Mouse (Mus musculus): ENCODE results near the gene Jarid2. TPM values are rescaled to one million over a fixed set of nuclear protein-coding genes. Genes with fewer than 3 reads are reported as not detected.

Gene Jarid2
- polyA plus RNA-seq, 1 experiment from 2014 or later: 57.9 TPM

DNA sequence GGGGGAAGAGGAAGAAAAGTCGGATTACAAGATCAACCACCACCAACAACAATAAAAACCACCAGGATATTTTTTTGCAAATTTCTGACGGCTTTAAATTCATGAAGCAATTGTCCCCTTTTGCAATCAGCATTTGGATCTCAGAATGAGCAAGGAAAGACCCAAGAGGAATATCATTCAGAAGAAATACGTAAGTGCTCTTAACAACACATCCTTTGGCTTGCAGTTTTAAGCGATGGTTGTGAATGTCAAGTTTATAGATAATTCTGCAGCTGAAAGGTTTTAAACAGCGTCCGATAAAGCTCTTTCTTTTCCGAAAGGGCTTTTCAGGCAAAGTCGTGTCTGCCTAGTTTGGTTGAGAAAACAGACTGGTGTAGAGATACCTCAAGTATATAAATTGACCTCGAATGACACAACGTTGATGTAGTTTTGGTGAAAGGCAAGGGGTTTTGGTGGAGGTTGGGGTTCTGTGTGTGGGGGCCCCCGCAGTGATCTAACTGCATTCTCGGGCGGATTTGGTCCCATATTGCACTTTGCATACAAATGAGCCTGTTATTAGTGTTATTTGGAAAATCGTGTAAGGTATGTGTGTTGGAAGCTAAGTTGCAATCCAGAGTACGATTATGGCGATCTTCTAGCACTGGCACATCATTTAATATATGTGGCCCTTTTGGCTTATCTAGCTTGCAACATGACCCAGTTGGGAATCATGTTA is 2.6 kb downstream of the Jarid2 start:
- H3K4me3 ChIP-seq: peak overlapping the region; percentile 78
- peaks cover 44% of the 10 kb centered on the region for H3K4me1 ChIP-seq (replicated peaks)
- peak overlapping the region; percentile 87 for H3K9ac ChIP-seq
- no peak for ATAC-seq (ENCODE audit: low read depth)
- H3K36me3 ChIP-seq: no peaks in the 10 kb centered on the region
- under 1% methylated on average over 16 of the region's 16 CpGs for WGBS
- peak overlapping the region; percentile 70 for H3K4me2 ChIP-seq
- H3K27me3 ChIP-seq: no peaks in the 10 kb centered on the region
- no peaks in the 10 kb centered on the region for H3K9me3 ChIP-seq
- H3K27ac ChIP-seq (replicated peaks): peak overlapping the region; percentile 78; the same call in 1 of the 2 replicates

DNA sequence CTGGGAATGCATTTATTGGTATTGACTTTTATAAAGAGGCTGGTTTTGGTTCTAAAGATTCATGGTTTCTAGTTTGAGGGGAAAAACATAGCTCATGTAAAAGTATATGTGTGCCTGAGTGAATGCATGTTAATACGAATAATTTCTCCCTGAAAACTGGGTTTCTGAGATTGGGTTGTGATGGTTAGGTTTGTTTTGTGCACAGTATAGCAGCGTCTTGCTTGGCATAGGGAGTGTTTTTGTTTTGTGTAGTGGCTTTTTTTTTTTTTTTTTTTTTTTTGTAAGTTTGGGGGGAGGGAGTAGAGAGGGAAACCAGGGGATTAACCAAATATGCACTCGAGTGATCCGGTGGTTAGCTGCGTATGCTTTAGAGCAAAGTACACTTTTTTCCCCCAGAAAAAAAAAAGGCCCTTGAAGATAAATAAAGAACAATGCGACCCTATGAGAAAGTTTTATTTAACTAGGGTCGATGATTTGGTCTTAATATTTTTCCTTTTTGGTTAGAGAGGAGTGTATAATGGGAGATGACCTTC is 3.2 kb downstream of the Jarid2 start:
- Histone ChIP-seq H3K27ac (replicated peaks) (peak overlapping the region; percentile 78), H3K4me2 (peak overlapping the region; percentile 70), H3K9me3 (no peaks in the 10 kb centered on the region), H3K4me3 (peak overlapping the region; percentile 78), H3K9ac (peak overlapping the region; percentile 87), H3K27me3 (no peaks in the 10 kb centered on the region), H3K36me3 (no peaks in the 10 kb centered on the region), H3K4me1 (replicated peaks) (peaks cover 45% of the 10 kb centered on the region)
- ATAC-seq (ENCODE audit: low read depth): no peak
- 1% methylated on average over 7 of the region's 7 CpGs for WGBS

DNA sequence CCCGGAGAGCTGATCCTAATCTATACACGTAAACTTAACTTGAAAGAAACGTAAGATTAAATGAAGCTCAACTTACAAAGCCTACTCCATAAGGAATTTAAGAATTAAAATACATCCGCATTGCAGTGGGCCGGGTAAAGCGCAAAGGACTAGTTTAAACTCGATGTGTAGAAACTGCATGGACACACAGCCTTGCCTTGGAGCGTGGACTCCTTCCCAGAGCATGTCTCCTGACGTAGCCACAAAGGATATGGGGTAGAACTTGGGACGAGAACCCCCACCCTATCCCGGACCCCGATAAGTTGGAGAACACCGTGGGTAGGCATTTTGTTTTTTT is 3.7 kb downstream of the Jarid2 start:
- no peaks in the 10 kb centered on the region for H3K9me3 ChIP-seq
- ATAC-seq (ENCODE audit: low read depth): no peak
- peak overlapping the region; percentile 87 for H3K9ac ChIP-seq
- H3K4me3 ChIP-seq: peak overlapping the region; percentile 78
- H3K27ac ChIP-seq (replicated peaks): peak overlapping the region; percentile 78
- WGBS: under 1% methylated on average over 13 of the region's 13 CpGs
- no peaks in the 10 kb centered on the region for H3K27me3 ChIP-seq
- H3K4me2 ChIP-seq: peak overlapping the region; percentile 70
- H3K36me3 ChIP-seq: no peaks in the 10 kb centered on the region
- peaks cover 45% of the 10 kb centered on the region for H3K4me1 ChIP-seq (replicated peaks)

DNA sequence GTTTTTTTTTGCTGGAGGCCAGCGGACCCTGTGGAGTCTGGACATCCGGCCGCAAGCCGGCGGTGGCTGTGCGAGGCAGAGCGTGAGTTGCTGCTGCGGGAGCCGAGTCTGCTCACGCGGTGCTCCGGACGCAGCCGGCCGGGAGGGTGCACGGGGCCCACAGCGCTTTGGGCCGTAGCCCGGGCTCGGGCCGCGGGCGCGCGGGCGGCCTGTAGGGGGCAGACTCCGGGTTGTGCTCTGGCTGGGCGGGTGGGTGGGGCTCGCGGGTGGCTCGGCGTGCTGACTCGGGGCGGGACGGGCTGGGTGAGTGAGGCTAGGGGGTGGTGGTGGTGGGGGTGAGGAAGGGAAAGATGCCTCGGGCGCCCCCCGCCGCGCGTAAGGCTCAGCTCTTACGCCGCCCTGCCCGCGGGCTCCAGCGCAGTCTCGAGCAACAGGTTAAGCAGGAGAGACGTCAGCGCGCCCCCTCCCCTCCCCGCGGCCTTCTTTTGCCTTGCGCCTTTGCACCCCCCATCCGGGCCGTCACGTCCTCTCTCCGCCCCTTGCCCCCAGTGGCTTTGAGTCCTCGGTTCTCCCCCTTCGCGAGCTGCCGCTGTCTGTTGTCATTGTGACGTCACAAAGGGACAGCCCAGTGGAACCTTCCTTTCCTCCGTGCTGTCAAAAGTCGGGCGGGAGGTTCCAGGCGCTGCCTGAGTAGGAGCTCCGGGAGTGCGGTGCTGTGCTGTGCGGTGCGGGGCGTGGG is 4.3 kb downstream of the Jarid2 start:
- Histone ChIP-seq H3K4me2 (peak overlapping the region; percentile 70), H3K27ac (replicated peaks) (peak overlapping the region; percentile 78), H3K36me3 (no peaks in the 10 kb centered on the region), H3K4me1 (replicated peaks) (peaks cover 46% of the 10 kb centered on the region), H3K4me3 (peak overlapping the region; percentile 78), H3K27me3 (no peaks in the 10 kb centered on the region), H3K9me3 (no peaks in the 10 kb centered on the region), H3K9ac (peak overlapping the region; percentile 87)
- ATAC-seq (ENCODE audit: low read depth): peak; percentile 10; the same call in 1 of the 2 replicates
- WGBS: under 1% methylated on average over 57 of the region's 71 CpGs

DNA sequence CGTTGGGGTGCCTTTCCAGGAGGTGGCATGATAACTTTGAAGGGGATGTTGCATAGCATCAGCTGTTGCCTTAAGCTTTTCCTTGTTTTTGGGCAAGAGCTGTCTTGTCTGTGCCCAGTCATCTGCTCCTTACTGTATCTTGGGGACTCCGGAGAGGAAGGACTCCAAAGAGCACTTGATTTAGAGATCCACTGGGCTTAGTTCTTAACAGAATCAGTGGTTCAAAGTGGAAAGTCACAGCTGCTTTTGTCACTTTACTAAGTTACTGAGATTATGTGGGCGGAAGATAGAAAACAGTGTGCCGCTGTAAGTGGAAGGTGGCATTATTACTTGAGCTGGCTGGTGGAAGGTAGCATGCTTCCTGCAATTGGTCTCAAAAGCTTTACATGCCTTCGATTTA is 5.2 kb downstream of the Jarid2 start:
- H3K27ac ChIP-seq (replicated peaks): peak overlapping the region; percentile 78
- peaks cover 40% of the 10 kb centered on the region for H3K4me1 ChIP-seq (replicated peaks)
- H3K4me3 ChIP-seq: peak overlapping the region; percentile 78
- H3K4me2 ChIP-seq: peak overlapping the region; percentile 70
- no peaks in the 10 kb centered on the region for H3K27me3 ChIP-seq
- no peaks in the 10 kb centered on the region for H3K36me3 ChIP-seq
- no peaks in the 10 kb centered on the region for H3K9me3 ChIP-seq
- no peak for ATAC-seq (ENCODE audit: low read depth)
- 56% methylated on average over 5 of the region's 5 CpGs for WGBS
- H3K9ac ChIP-seq: peak overlapping the region; percentile 87

DNA sequence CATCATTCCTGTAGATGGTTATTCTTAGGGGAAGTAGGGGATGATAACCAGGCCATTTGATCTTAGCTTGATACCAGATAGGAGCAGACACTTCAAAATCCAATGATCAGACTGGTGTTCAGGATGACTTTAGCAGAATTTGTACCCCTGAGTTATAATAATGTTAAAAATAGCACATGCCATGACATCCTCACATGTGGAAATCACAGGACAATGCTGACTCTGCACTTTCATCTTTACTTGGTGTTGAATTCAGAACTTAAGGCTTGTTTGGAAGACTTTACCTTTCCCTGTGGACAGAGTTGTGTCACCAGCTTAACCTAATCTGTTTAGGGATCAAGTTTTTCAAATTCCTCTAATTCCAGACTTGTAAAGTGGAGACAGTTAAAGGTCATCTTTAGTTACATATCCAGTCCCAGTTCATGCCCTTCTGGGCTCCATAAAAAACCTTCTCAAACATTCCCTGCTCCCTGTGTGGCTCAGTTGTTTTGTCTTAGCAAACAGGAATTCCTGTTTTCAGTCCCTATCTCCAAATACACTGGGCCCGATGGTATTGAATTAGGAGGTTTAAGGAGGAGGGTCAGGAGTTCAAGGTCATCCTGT is 5.9 kb downstream of the Jarid2 start:
- Histone ChIP-seq H3K9ac (no peak overlapping the region), H3K4me2 (peak overlapping the region; percentile 70), H3K27me3 (no peaks in the 10 kb centered on the region), H3K4me3 (peak overlapping the region; percentile 78; the same call in 1 of the 2 replicates), H3K9me3 (no peaks in the 10 kb centered on the region), H3K27ac (replicated peaks) (no peak overlapping the region), H3K4me1 (replicated peaks) (peaks cover 39% of the 10 kb centered on the region), H3K36me3 (no peaks in the 10 kb centered on the region)
- WGBS: 53% methylated on average over 1 of the region's 1 CpGs
- ATAC-seq (ENCODE audit: low read depth): no peak

DNA sequence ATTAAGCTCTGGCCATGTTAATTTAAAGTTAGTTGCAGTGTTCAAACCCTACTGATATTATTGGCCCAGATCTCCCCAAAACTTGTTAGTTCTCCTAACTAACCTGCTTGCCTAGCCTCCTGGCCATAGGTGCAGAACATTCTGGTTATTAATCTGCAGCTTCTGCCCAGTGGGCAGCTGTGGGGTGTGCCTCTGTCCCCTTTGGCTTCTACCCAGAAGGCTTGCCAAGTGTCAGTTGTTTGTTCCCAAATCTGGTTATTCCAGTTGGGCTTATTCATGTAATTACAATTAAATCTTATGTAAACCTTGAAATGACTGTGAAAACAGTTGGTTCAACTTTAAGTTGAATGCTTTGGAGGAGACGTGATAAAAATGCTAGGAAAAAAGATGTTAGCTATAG is 8.0 kb downstream of the Jarid2 start:
- Histone ChIP-seq H3K9ac (no peak overlapping the region), H3K4me1 (replicated peaks) (peaks cover 46% of the 10 kb centered on the region), H3K9me3 (no peaks in the 10 kb centered on the region), H3K27me3 (no peaks in the 10 kb centered on the region), H3K4me2 (no peak overlapping the region), H3K27ac (replicated peaks) (no peak overlapping the region), H3K4me3 (no peak overlapping the region), H3K36me3 (no peaks in the 10 kb centered on the region)
- ATAC-seq (ENCODE audit: low read depth): no peak
- WGBS: 85% methylated on average over 1 of the region's 1 CpGs

DNA sequence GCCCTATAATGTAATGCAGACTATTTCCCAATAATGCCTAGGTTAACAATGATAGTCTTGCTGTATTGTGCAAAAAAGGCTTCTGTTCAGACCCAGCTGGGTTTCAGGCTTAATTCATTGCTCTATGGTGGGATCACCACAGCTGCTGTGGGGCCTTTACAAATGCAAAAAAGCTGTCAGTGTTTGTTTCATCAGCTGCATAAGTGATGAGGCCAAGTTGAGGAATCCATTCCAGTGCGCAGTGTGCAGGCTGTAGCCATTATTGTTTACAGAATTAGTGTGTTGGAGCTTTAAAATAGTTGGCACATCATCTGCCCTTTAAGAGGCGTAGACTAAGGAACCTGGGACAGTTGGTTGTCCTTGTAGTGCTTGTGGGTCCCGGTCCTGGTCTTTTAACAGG is 22.5 kb downstream of the Jarid2 start:
- Histone ChIP-seq H3K27ac (replicated peaks) (peak overlapping the region; percentile 69), H3K9ac (no peak overlapping the region), H3K36me3 (no peaks in the 10 kb centered on the region), H3K27me3 (no peaks in the 10 kb centered on the region), H3K4me3 (no peak overlapping the region), H3K4me2 (no peak overlapping the region), H3K4me1 (replicated peaks) (peaks cover 82% of the 10 kb centered on the region), H3K9me3 (no peaks in the 10 kb centered on the region)
- 16% methylated on average over 3 of the region's 3 CpGs for WGBS
- ATAC-seq (ENCODE audit: low read depth): peak; percentile 89

DNA sequence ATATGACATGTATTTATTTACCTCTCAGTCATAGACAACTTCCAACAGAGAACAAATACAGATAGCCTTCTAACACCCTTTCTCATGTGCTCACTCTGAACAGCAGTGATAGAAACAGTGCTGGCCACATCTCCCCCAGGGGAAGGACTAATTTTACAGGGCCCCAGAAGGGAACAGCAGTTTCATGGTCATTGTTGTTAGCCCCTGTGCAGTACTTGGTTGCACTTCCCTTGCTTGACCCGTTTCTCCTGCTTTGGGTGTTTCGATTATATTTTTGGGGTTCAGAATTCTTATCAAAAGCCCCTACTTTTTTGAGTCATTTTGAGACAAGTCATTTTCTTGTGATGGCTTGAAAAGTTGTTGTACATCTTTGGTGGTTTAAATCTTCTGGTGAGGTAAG is 23.9 kb downstream of the Jarid2 start:
- no peak overlapping the region for H3K4me3 ChIP-seq
- no peak overlapping the region for H3K9ac ChIP-seq
- H3K4me1 ChIP-seq (replicated peaks): peaks cover 68% of the 10 kb centered on the region

DNA sequence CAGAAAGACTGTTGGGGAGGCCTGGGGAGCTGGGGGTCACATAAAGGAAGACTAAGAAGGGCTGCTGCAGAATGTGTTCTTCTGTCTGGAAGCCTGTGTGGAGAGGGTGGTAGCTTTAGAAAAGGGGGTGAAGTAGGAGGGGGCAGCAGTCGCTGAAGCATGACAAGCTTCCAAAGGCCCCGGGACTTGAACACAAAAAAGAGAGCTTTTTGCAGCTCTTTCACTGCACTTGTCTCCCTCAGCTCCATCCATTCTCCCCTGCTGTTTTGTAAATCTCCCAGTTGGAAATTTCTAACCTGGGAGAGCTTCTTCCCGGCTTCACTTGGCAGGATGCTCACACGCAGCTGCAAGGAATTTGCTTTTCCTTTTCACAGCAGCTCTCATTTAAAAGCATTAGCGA is 26.2 kb downstream of the Jarid2 start:
- H3K27me3 ChIP-seq: no peaks in the 10 kb centered on the region
- H3K4me3 ChIP-seq: no peak overlapping the region
- no peaks in the 10 kb centered on the region for H3K36me3 ChIP-seq
- H3K27ac ChIP-seq (replicated peaks): peak overlapping the region; percentile 70
- peaks cover 65% of the 10 kb centered on the region for H3K4me1 ChIP-seq (replicated peaks)
- H3K9me3 ChIP-seq: no peaks in the 10 kb centered on the region
- no peak for ATAC-seq (ENCODE audit: low read depth)
- 7% methylated on average over 5 of the region's 5 CpGs for WGBS
- H3K4me2 ChIP-seq: no peak overlapping the region
- H3K9ac ChIP-seq: peak overlapping the region; percentile 49

More for the DNA sequence above, 23.9 kb downstream of the Jarid2 start:
- Histone ChIP-seq H3K4me2 (no peak overlapping the region), H3K36me3 (no peaks in the 10 kb centered on the region), H3K27ac (replicated peaks) (no peak overlapping the region), H3K9me3 (no peaks in the 10 kb centered on the region), H3K27me3 (no peaks in the 10 kb centered on the region)
- 73% methylated on average over 2 of the region's 2 CpGs for WGBS
- ATAC-seq (ENCODE audit: low read depth): no peak

DNA sequence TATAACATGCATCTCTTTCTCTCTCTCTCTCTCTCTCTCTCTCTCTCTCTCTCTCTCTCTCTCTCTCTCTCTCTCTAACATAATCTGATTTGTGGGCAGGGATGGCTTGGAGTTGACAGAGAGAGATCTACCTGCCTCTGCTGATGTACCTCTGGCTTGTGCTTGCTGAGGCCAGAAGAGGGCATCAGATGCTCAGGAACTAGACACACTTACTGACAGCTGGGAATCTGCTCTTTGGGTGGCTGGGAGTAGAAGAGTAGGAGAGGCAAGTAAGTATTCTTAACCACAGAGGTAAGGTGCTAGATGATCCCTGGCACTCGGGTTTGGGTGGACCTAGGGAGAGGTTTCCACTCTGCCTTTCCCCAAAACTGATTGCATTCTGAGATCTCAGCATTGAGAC is 29.5 kb downstream of the Jarid2 start:
- Histone ChIP-seq H3K27ac (replicated peaks) (no peak overlapping the region), H3K27me3 (no peaks in the 10 kb centered on the region), H3K4me1 (replicated peaks) (peaks cover 55% of the 10 kb centered on the region), H3K9me3 (no peaks in the 10 kb centered on the region), H3K36me3 (no peaks in the 10 kb centered on the region), H3K4me3 (no peak overlapping the region), H3K9ac (no peak overlapping the region), H3K4me2 (no peak overlapping the region)
- ATAC-seq (ENCODE audit: low read depth): no peak
- 85% methylated on average over 1 of the region's 1 CpGs for WGBS

DNA sequence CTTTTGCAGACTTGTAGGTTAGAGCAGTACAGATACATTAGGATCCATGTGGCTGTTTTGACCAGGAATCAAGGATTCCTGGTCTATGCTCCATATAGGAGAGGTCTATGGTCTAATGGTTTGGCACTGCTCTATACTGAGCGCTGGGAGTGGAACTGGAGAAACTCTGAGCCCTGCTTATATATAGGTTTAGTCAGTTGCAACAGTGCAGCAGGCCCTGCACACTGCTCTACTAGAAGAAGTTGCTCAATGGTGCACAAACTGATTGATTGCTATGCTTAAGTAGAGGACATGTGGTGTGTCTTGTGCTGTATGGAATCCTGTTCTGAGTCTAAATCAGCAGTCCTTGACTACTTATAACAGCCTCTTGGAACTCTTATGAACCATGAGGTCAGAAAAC is 31.5 kb downstream of the Jarid2 start:
- Histone ChIP-seq H3K9me3 (no peaks in the 10 kb centered on the region), H3K27ac (replicated peaks) (no peak overlapping the region), H3K27me3 (no peaks in the 10 kb centered on the region), H3K4me1 (replicated peaks) (peaks cover 37% of the 10 kb centered on the region), H3K36me3 (no peaks in the 10 kb centered on the region), H3K9ac (no peak overlapping the region), H3K4me2 (no peak overlapping the region), H3K4me3 (no peak overlapping the region)
- no peak for ATAC-seq (ENCODE audit: low read depth)
- 100% methylated on average over 1 of the region's 1 CpGs for WGBS
